Mouse (Mus musculus): ENCODE results near the gene Mipep. TPM values are rescaled to one million over a fixed set of nuclear protein-coding genes. Genes with fewer than 3 reads are reported as not detected.

The Mipep gene
- total and polyA plus RNA-seq, 3 experiments, result 19.1 to 26.4 TPM; not detected in 1

- Histone ChIP-seq H3K4me3 (ENCODE audit: control insufficient read depth in 1 of 2, insufficient read depth in 1 of 2, low read depth in 2 of 2, low read length in 2 of 2) (no peak overlapping the region), H3K9ac (ENCODE audit: control insufficient read depth, low read depth, low read length, poor library complexity, severe bottlenecking) (no peak overlapping the region), H3K79me2 (ENCODE audit: control insufficient read depth, insufficient read depth, low read length, poor library complexity) (no peaks in the 10 kb centered on the region), H3K4me1 (ENCODE audit: control insufficient read depth in 1 of 2, insufficient read depth in 2 of 2, low read length in 2 of 2) (no peaks in the 10 kb centered on the region), H3K36me3 (ENCODE audit: control insufficient read depth in 1 of 2, insufficient read depth in 2 of 2, low read length in 2 of 2) (no peaks in the 10 kb centered on the region), H3K27ac (ENCODE audit: control insufficient read depth, low read depth, low read length) (no peak overlapping the region), H3K9me3 (replicated peaks; ENCODE audit: insufficient read depth, low read length) (no peaks in the 10 kb centered on the region), H3K27me3 (ENCODE audit: control insufficient read depth in 1 of 2, insufficient read depth in 2 of 2, low read length in 2 of 2) (no peaks in the 10 kb centered on the region)
- no peak for DNase-seq (ENCODE audit: low read depth, low spot score)
- TF ChIP-seq MAFK (IDR thresholded peaks at IDR 0.05; ENCODE audit: borderline replicate concordance, low read depth, low read length) (no peak), USF2 (IDR thresholded peaks at IDR 0.05; ENCODE audit: borderline replicate concordance in 1 of 2, insufficient read depth in 1 of 2, low read depth in 1 of 2, low read length in 2 of 2) (no peak), BHLHE40 (IDR thresholded peaks at IDR 0.05; ENCODE audit: borderline replicate concordance, low read depth, low read length) (no peak), POLR2A (IDR thresholded peaks at IDR 0.05; ENCODE audit: control insufficient read depth in 1 of 2, insufficient read depth in 1 of 2, low read depth in 1 of 2, low read length in 2 of 2, poor library complexity in 1 of 2) (no peak), MYC (IDR thresholded peaks at IDR 0.05; ENCODE audit: low read depth, low read length) (no peak), ETS1 (IDR thresholded peaks at IDR 0.05; ENCODE audit: low read depth, low read length) (no peak), ZNF384 (IDR thresholded peaks at IDR 0.05; ENCODE audit: low read depth, low read length) (no peak), TAL1 (IDR thresholded peaks at IDR 0.05; ENCODE audit: low read length) (no peak), ZMIZ1 (IDR thresholded peaks at IDR 0.05; ENCODE audit: low read depth, low read length) (no peak), USF1 (IDR thresholded peaks at IDR 0.05; ENCODE audit: low read depth, low read length) (no peak), ELF1 (IDR thresholded peaks at IDR 0.05; ENCODE audit: low read depth, low read length) (no peak), TCF12 (IDR thresholded peaks at IDR 0.05; ENCODE audit: low read depth, low read length) (no peak), EP300 (IDR thresholded peaks at IDR 0.05; ENCODE audit: low read depth in 1 of 2, low read length in 2 of 2) (no peak), GATA1 (IDR thresholded peaks at IDR 0.05; ENCODE audit: low read depth, low read length) (no peak), KAT2A (conservative IDR thresholded peaks at IDR 0.05; ENCODE audit: low read depth, low read length) (no peak), SMC3 (IDR thresholded peaks at IDR 0.05; ENCODE audit: low read depth, low read length) (no peak)
Measured at GRCm38 (mm10) chr14:60882681-60883080, 98.3 kb downstream of the Mipep start.

GRCm38 (mm10) chr14:60885361-60885950 lies 101.1 kb downstream of the Mipep start:
- Histone ChIP-seq H3K36me3 (ENCODE audit: control insufficient read depth in 1 of 2, insufficient read depth in 2 of 2, low read length in 2 of 2) (no peaks in the 10 kb centered on the region), H3K9ac (ENCODE audit: control insufficient read depth, low read depth, low read length, poor library complexity, severe bottlenecking) (no peak overlapping the region), H3K4me1 (ENCODE audit: control insufficient read depth in 1 of 2, insufficient read depth in 2 of 2, low read length in 2 of 2) (no peaks in the 10 kb centered on the region), H3K27me3 (ENCODE audit: control insufficient read depth in 1 of 2, insufficient read depth in 2 of 2, low read length in 2 of 2) (no peaks in the 10 kb centered on the region), H3K9me3 (replicated peaks; ENCODE audit: insufficient read depth, low read length) (no peaks in the 10 kb centered on the region), H3K27ac (ENCODE audit: control insufficient read depth, low read depth, low read length) (no peak overlapping the region), H3K79me2 (ENCODE audit: control insufficient read depth, insufficient read depth, low read length, poor library complexity) (no peaks in the 10 kb centered on the region), H3K4me3 (ENCODE audit: control insufficient read depth in 1 of 2, insufficient read depth in 1 of 2, low read depth in 2 of 2, low read length in 2 of 2) (no peak overlapping the region)
- TF ChIP-seq ZKSCAN1 (IDR thresholded peaks at IDR 0.05; ENCODE audit: low read depth, low read length) (no peak), POLR2AphosphoS5 (IDR thresholded peaks at IDR 0.05; ENCODE audit: borderline replicate concordance, low read depth, low read length) (no peak), USF2 (IDR thresholded peaks at IDR 0.05; ENCODE audit: borderline replicate concordance in 1 of 2, insufficient read depth in 1 of 2, low read depth in 1 of 2, low read length in 2 of 2) (no peak), SMC3 (IDR thresholded peaks at IDR 0.05; ENCODE audit: low read depth, low read length) (no peak), TBP (IDR thresholded peaks at IDR 0.05; ENCODE audit: low read depth, low read length) (no peak), USF1 (IDR thresholded peaks at IDR 0.05; ENCODE audit: low read depth, low read length) (no peak), TAL1 (IDR thresholded peaks at IDR 0.05; ENCODE audit: low read length) (no peak), CHD1 (IDR thresholded peaks at IDR 0.05; ENCODE audit: low read depth, low read length) (no peak), POLR2AphosphoS2 (IDR thresholded peaks at IDR 0.05; ENCODE audit: low read length) (no peak), TCF12 (IDR thresholded peaks at IDR 0.05; ENCODE audit: low read depth, low read length) (no peak), MAX (IDR thresholded peaks at IDR 0.05; ENCODE audit: low read length) (no peak), RCOR1 (IDR thresholded peaks at IDR 0.05; ENCODE audit: low read depth, low read length) (no peak), ZNF384 (IDR thresholded peaks at IDR 0.05; ENCODE audit: low read depth, low read length) (no peak), SIN3A (IDR thresholded peaks at IDR 0.05; ENCODE audit: low read length) (no peak), GABPA (IDR thresholded peaks at IDR 0.05; ENCODE audit: low read depth, low read length) (no peak), POLR2A (IDR thresholded peaks at IDR 0.05; ENCODE audit: control insufficient read depth in 1 of 2, insufficient read depth in 1 of 2, low read depth in 1 of 2, low read length in 2 of 2, poor library complexity in 1 of 2) (no peak), BHLHE40 (IDR thresholded peaks at IDR 0.05; ENCODE audit: borderline replicate concordance, low read depth, low read length) (no peak), ETS1 (IDR thresholded peaks at IDR 0.05; ENCODE audit: low read depth, low read length) (no peak), MYB (IDR thresholded peaks at IDR 0.05; ENCODE audit: low read depth, low read length) (no peak), MYC (IDR thresholded peaks at IDR 0.05; ENCODE audit: low read depth, low read length) (no peak)
- no peak for DNase-seq (ENCODE audit: low read depth, low spot score)

Measured in MEL (cell line).